Mouse (Mus musculus): ENCODE results near the gene Fkbp1a.

Gene Fkbp1a

GRCm38 (mm10) chr2:151546571-151546970 lies 4.3 kb downstream of the Fkbp1a start:
- DNase-seq (ENCODE audit: low spot score in 2 of 2), result no peak

GRCm38 (mm10) chr2:151549615-151550121 lies 7.4 kb downstream of the Fkbp1a start:
- DNase-seq (ENCODE audit: low spot score in 2 of 2), result no peak

DNA sequence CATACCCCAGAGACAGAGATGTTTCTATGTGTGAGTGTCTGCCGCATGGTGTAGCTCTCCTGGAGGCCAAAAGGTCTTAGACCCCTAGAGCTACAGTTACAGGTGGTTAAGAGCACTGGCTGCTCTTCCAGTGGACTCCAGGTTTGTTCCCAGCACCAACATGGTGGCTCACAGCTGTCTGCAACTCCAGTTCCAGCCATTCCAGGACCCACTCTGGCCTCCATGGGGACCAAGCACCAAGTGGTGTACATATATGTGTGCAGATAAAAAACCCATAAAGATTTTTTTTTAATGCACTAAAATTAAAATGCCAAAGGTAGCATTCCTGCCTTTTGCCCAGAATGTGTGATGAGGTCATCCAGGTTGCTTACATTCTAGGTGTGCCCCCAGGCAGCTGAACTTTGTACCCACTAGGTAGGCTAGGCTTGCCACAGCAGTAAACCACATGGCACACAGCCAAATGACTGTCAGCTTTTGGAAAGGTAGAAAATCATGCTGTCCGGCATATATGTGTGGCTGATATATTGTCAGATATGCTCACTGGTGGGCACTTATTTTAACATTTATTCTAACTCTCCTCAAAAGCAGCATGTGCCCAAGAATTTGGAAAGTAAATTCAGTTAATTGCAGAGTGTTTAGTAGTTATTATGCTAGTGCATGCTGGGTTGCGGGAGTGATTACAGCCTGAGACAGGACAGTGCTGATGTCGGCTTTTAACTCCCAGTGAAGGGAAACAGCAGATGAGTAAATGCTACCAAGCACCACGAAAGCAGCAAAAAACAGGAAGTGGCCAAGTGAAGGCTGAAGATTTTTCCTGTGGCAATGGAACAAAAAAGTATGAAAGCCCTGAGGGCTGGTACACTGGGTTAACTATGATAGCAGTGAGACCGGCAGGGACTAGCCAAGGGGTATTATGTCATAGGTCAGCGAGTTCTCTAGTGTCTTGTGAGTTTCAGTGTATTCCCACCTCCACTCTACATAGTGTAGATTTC lies 20.9 kb downstream of the Fkbp1a start:
- DNase-seq (ENCODE audit: low spot score in 2 of 2), result no peak

DNA sequence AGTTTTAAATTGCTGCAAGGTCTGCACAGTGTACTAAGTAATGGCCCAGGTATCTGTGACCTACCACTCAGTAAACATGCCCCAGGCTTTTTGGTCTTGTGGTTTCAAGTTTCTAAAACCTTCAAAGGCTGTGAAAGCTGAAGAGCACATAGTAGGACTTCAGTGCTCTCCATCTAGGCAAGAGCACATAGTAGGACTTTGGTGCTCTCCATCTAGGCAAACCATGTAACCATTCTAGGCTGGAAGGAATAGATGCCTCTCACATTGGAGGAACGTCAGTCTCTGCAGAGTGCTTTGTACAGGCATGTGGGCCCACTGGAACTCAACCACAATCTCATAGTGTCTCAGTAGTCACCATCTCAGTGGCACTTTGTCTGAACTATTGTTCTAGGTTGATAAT lies 21.7 kb downstream of the Fkbp1a start:
- DNase-seq (ENCODE audit: low spot score in 2 of 2), result no peak

DNA sequence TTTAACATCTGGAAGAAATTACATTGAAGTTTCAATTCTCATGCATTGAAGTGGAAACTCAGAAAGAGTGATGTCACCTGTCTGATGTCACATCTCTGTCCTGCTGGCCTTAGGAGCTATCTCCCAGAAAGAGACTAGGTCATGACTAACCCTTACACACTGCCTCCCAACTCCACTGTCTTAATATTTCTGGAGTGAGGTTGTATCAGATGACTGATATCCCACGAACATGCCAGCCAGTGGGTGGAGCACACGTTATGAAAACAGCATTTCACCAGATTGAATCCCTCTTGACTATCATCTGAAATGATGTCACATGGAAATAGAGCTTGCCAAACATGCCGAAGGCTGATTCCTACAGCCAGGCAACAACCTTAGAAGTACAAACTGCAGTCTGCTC lies 22.7 kb downstream of the Fkbp1a start:
- no peak for DNase-seq (ENCODE audit: low spot score in 2 of 2)

DNA sequence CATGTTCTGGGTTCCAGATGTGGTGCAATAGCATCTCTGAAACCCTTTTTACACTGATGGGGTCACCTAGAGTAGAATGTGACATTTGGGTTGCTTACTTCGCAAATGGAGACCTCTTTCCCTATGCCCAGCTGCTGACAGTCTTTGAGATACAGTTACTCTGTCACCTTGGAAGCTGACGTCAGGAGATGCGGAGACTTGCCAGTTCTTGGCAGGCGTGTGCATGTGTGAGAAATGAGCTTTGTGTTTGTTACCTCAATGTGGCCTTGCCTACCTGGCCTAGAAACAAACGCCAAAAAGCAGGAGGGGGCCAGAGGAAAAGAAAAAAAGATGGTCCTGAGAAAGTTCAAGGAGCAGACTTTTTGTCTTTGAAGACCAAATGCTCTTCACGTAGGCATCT lies 24.6 kb downstream of the Fkbp1a start:
- no peak for DNase-seq (ENCODE audit: low spot score in 2 of 2)

- no peak for DNase-seq (ENCODE audit: low spot score in 2 of 2)
These were observed 27.2 kb downstream of the Fkbp1a start for GRCm38 (mm10) chr2:151569452-151569851.

DNA sequence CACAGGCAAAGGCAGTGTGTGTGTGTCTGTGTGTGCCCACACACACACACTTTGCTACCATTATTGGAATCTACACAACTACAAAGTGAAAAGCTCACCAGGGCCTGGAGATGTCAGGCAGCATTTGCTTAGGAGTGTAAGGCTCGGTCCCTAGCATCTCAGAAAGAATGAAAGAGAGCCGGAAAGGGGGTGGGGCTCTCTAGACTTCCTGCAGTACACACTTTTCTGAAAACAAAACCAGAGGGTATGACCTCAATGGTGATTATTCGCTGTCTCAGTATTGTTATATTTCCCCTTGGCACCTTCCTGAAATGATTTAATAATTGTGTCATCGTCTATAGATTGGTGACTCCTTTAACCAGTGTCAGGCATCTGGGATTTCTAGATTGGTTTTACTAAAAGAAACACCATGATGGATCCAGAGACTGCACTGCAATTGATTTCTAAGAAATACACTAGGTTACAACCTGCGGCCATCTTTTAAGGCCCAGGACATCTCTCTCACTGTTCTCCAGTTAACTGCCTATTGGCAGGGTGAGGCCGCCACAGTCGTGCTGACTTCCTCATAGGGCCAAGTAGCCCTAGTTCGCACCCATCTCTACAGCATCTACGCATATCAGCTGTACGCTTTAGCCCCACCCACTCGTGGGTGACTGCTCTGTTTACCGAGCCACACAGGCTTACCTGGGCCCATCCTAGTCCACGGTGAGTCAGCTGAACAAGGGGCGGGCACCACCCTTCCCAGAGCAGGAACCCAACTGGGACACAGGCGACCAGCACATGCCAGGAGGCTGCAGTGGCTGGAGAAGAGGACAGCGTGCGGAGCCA lies 29.8 kb downstream of the Fkbp1a start, which contains the start of gene Sdcbp2:
Sdcbp2 (plus strand) TSS at position 750 of the 828 bp plus-strand sequence.
- no peak for DNase-seq (ENCODE audit: low spot score in 2 of 2)

GRCm38 (mm10) chr2:151573667-151574066 lies 31.4 kb downstream of the Fkbp1a start:
- no peak for DNase-seq (ENCODE audit: low spot score in 2 of 2)

DNA sequence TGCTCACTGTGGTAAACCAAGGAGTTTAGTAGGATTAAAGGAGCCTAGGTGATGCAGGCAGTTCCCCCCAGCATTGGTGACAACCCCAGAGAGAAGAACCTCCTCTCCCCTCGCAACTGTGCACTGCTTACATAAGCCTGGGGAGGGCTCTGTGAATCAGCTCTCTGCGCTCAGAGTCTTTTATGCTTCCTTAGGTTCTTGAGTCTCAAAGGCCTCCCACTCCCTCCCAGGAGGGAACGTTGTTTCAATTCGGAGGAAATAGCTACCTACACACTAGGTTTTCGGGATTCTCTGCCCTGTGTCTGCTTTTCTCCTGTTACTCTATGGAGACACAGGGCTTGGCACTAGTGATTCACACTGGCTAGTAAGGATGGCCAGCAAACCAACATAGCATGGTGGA lies 32.3 kb downstream of the Fkbp1a start:
- DNase-seq (ENCODE audit: low spot score in 2 of 2), result no peak

GRCm38 (mm10) chr2:151575119-151575698 lies 32.9 kb downstream of the Fkbp1a start:
- no peak for DNase-seq (ENCODE audit: low spot score in 2 of 2)

GRCm38 (mm10) chr2:151575699-151576389 lies 33.6 kb downstream of the Fkbp1a start:
- peak; percentile 54 to 55 for DNase-seq (ENCODE audit: low spot score in 2 of 2)

GRCm38 (mm10) chr2:151579183-151579582 lies 36.9 kb downstream of the Fkbp1a start:
- no peak for DNase-seq (ENCODE audit: low spot score in 2 of 2)

- DNase-seq (ENCODE audit: low spot score in 2 of 2), result no peak
These were observed 38.7 kb downstream of the Fkbp1a start for GRCm38 (mm10) chr2:151580945-151581344.

- DNase-seq (ENCODE audit: low spot score in 2 of 2), result no peak
These were observed 43.7 kb downstream of the Fkbp1a start for GRCm38 (mm10) chr2:151585934-151586333.

GRCm38 (mm10) chr2:151586807-151587206 lies 44.5 kb downstream of the Fkbp1a start:
- no peak for DNase-seq (ENCODE audit: low spot score in 2 of 2)

GRCm38 (mm10) chr2:151587306-151587705 lies 45.0 kb downstream of the Fkbp1a start:
- DNase-seq (ENCODE audit: low spot score in 2 of 2), result no peak

- no peak for DNase-seq (ENCODE audit: low spot score in 2 of 2)
These were observed 55.8 kb downstream of the Fkbp1a start for GRCm38 (mm10) chr2:151598068-151598467.

- no peak for DNase-seq (ENCODE audit: low spot score in 2 of 2)
These were observed 59.8 kb downstream of the Fkbp1a start for GRCm38 (mm10) chr2:151602106-151602505.

DNA sequence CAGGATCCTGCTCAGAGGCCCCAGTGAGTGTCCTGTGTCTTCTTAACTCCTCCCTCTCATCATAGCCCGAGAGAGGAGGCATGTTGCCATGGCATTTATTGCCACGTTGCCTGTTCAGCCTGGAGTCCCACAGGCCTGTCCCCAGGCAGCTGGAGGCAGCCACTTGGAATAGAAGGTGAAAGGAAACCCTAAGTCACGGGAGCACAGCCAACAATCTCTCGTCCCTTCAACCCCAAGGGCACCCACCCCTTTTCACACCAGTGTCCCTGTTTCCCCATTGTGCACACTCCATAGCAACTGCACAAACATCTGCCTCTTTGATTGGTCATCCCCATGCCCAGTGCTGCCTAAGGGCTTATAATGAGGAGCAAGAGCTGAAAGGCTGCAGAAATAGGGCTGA lies 61.3 kb downstream of the Fkbp1a start:
- no peak for DNase-seq (ENCODE audit: low spot score in 2 of 2)

DNA sequence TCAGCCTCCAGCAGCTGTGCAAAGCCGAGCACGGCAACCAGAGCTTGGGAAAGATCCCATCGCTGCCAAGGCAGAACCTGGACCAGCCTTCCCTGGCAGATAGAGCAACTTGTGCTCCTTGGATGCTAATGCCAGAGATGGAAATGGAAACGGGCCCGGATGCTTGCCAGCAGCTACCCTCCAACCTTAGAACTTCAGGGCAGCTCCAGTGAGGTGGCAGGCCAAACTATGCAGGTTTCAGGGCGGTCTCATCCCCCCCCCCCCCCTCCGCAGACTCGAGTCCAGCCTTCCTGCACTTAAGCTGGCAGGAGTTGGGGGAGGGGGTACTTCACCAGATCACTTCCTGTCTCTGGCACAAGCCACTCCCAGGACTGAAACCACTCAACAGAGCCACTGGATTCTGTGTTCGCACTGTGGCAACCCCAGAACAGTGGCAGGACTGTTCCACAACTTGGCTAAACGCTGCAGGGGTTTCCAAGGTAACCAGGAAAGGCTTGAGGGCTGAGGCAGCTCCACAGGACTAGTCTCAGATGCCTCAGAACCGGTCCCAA lies 63.2 kb downstream of the Fkbp1a start:
- DNase-seq (ENCODE audit: low spot score in 2 of 2), result no peak

All from thymus, postnatal 10 days (tissue).